Mouse (Mus musculus) limb, embryonic 15.5 days (tissue): ENCODE results near the gene Mzf1. TPM values are rescaled to one million over a fixed set of nuclear protein-coding genes. Genes with fewer than 3 reads are reported as not detected.

Experiments
- ATAC-seq: fragments of 200-750 bp; cut with Nextera tagmentation; 2 replicates; pipeline ENCODE4 v1.8.0; 2017; ENCODE audit warnings: low read depth, moderate TSS enrichment; ENCODE audit not compliant: insufficient number of reproducible peaks, low FRiP score, low TSS enrichment
- H3K27ac ChIP-seq: fragments of 300-500 bp; sonication (generic); 2 replicates; pipeline ENCODE4 v1.5.1; 2015; ENCODE audit warnings: moderate library complexity, mild to moderate bottlenecking, inconsistent platforms
- H3K27me3 ChIP-seq: fragments of 300-500 bp; sonication (generic); 2 replicates; pipeline ENCODE4 v1.6.1; 2015; ENCODE audit warnings: inconsistent platforms
- H3K36me3 ChIP-seq: fragments of 300-500 bp; sonication (generic); 2 replicates; pipeline ENCODE4 v1.6.1; 2015; ENCODE audit warnings: inconsistent platforms
- H3K4me1 ChIP-seq: fragments of 300-500 bp; sonication (generic); 2 replicates; pipeline ENCODE4 v1.6.1; 2015; ENCODE audit warnings: inconsistent platforms
- H3K4me2 ChIP-seq: fragments of 300-500 bp; sonication (generic); 2 replicates; pipeline ENCODE4 v1.6.1; 2015; ENCODE audit warnings: mild to moderate bottlenecking, inconsistent platforms
- H3K4me3 ChIP-seq: fragments of 300-500 bp; sonication (generic); 2 replicates; pipeline ENCODE4 v1.5.1; 2015; ENCODE audit warnings: mild to moderate bottlenecking, inconsistent platforms
- H3K9ac ChIP-seq: fragments of 300-500 bp; sonication (generic); 2 replicates; pipeline ENCODE4 v1.6.1; 2015; ENCODE audit warnings: inconsistent platforms
- H3K9me3 ChIP-seq: fragments of 300-500 bp; sonication (generic); 2 replicates; pipeline ENCODE4 v1.6.1; 2016; ENCODE audit warnings: inconsistent platforms
- WGBS: fragments of 180-500 bp; shearing (Covaris S2); methylation state at CpG from one replicate; pipeline ENCODE4 v1.1.7; 2015; 5-methylcytosine and 5-hydroxymethylcytosine counted together
- polyA plus RNA-seq: library from polyadenylated mRNA; unstranded; fragments of >200 nt; fragmentation: Nextera tagmentation; extraction: Ambion mirVana; gene quantifications from 2 replicates; pipeline ENCODE4 v1.2.1, GENCODE M21; 2015

The Mzf1 gene
- polyA plus RNA-seq, 1 experiment from 2014 or later: 3.7 TPM

DNA sequence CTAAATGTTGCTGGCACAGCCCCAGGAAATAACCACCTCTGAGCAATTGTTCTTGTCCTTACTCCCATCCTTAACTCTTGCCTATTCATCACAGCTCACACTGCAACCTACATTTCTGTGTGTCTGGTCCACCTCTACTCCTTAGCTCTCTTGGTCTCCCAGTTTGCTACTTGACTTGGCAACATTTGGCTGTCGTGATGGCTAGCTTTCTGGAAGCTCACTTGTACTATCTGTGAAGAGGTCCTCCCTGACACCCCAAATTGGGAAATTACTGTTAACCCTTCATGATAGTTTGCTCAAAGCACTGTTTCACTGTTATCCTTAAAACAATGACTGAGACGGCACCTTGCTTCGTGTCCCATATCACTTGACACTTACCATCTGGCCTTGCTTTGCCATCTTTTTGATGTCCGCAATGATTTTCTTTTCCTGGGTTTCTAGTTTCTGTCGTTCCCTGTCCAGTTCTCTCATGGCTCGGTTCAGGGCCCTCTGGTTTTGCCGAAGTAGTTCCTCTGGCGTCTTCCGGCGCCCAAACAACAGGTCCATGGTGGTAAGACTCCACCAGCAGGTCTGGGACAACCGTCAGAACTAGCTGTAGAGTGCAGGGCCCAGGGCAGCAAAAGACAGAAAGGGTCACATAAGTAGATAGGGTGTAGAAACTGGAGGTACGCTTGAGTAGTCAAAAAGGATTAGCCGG, 21.0 kb downstream of the Mzf1 start:
- no peak for ATAC-seq
- Histone ChIP-seq H3K9ac (peak overlapping the region; percentile 69), H3K4me1 (peaks cover 38% of the 10 kb centered on the region), H3K4me2 (peak overlapping the region; percentile 75), H3K27ac (peak overlapping the region; percentile 93), H3K4me3 (peak overlapping the region; percentile 56), H3K36me3 (peaks cover 67% of the 10 kb centered on the region), H3K9me3 (no peaks in the 10 kb centered on the region), H3K27me3 (no peaks in the 10 kb centered on the region)
- WGBS: 46% methylated on average over 13 of the region's 13 CpGs

GRCm38 (mm10) chr7:13032541-13032940, 22.0 kb downstream of the Mzf1 start:
- WGBS: 90% methylated on average over 7 of the region's 7 CpGs
- peaks cover 78% of the 10 kb centered on the region for H3K36me3 ChIP-seq
- H3K9me3 ChIP-seq: no peaks in the 10 kb centered on the region
- H3K27me3 ChIP-seq: no peaks in the 10 kb centered on the region
- H3K9ac ChIP-seq: no peak overlapping the region
- no peak overlapping the region for H3K4me3 ChIP-seq
- no peak overlapping the region for H3K27ac ChIP-seq
- peaks cover 36% of the 10 kb centered on the region for H3K4me1 ChIP-seq
- ATAC-seq: no peak
- no peak overlapping the region for H3K4me2 ChIP-seq

DNA sequence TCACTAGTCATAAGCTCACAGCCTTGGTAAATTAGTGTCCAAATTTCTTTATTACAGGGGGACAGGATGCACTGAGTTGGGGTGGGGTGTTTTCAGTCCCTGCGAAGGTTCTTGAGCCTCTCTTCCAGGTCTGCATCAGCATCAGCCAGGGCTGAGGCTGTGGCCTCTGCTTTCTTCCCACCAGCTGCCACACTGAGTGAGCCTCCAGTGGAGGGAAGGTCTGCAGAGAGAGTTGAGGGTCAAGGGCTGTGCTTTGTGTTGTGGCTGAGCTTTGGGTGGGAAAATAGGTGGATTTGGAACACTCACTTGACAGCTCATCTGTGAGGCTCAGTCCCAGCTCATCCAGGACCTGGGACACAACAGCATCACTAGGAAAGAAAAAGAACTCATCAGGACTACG, 22.6 kb downstream of the Mzf1 start:
- WGBS: 82% methylated on average over 2 of the region's 2 CpGs
- H3K27me3 ChIP-seq: no peaks in the 10 kb centered on the region

GRCm38 (mm10) chr7:13031069-13031468, 23.5 kb downstream of the Mzf1 start:
- Histone ChIP-seq H3K4me1 (peaks cover 37% of the 10 kb centered on the region), H3K9me3 (no peaks in the 10 kb centered on the region), H3K36me3 (peaks cover 87% of the 10 kb centered on the region), H3K9ac (no peak overlapping the region), H3K4me2 (no peak overlapping the region), H3K27me3 (no peaks in the 10 kb centered on the region), H3K4me3 (no peak overlapping the region), H3K27ac (no peak overlapping the region)
- no peak for ATAC-seq
- 67% methylated on average over 5 of the region's 5 CpGs for WGBS

More for the DNA sequence above, 22.6 kb downstream of the Mzf1 start:
- no peaks in the 10 kb centered on the region for H3K9me3 ChIP-seq
- peaks cover 37% of the 10 kb centered on the region for H3K4me1 ChIP-seq
- H3K27ac ChIP-seq: no peak overlapping the region
- H3K9ac ChIP-seq: no peak overlapping the region
- no peak for ATAC-seq
- no peak overlapping the region for H3K4me3 ChIP-seq
- H3K36me3 ChIP-seq: peaks cover 83% of the 10 kb centered on the region
- no peak overlapping the region for H3K4me2 ChIP-seq

DNA sequence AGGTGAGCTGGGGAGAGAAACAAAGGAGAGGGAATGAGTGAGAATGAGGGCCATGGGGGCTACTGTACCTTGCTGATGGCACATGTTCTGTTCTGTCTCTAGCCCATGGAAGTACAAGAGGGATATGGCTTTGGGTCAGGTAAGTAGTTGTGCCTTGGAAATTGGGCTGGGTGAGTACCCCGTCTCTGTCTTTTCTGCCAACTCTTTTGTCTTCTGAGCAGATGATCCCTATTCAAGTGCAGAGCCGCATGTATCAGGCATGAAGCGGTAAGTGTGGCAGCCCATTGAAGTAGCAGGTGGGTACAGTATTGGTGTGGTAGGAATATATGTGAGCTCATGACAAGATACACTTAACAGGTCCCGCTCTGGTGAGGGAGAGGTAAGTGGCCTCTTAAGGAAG, 25.6 kb downstream of the Mzf1 start:
- peaks cover 33% of the 10 kb centered on the region for H3K4me1 ChIP-seq
- no peak overlapping the region for H3K27ac ChIP-seq
- H3K36me3 ChIP-seq: peaks cover 81% of the 10 kb centered on the region
- H3K27me3 ChIP-seq: no peaks in the 10 kb centered on the region
- no peak overlapping the region for H3K9ac ChIP-seq
- H3K4me3 ChIP-seq: no peak overlapping the region
- no peak overlapping the region for H3K4me2 ChIP-seq
- no peak for ATAC-seq
- WGBS: 93% methylated on average over 4 of the region's 4 CpGs
- no peaks in the 10 kb centered on the region for H3K9me3 ChIP-seq

DNA sequence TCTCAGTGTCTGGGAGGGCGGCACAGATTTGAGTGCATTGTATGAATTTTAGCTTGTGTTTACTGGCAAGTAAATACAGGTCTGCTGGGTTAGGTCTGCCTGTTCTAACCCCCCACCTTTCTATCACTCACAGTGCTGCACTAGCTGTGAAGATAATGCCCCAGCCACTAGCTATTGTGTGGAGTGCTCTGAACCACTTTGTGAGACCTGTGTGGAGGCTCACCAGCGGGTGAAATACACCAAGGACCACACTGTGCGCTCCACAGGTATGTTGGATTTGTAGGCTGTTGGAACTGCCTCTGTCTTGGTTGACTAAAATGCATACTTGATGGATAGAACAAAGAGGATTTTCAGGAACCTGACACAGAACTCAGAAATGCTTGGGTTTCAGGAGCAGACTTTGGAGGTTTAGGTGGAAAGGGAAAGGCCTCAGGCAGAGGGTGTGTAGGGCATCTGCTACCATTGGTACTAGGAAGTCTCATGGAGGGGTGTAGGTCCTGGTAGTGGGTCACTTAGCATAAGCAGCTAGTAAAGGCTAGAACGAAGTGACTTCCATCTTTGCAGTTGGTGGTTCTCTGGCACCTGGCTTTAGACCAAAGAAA, 29.0 kb downstream of the Mzf1 start:
- Histone ChIP-seq H3K4me2 (peak overlapping the region; percentile 89), H3K4me1 (peaks cover 29% of the 10 kb centered on the region), H3K9ac (peak overlapping the region; percentile 95), H3K36me3 (peaks cover 52% of the 10 kb centered on the region), H3K27ac (peak overlapping the region; percentile 100; the same call in 1 of the 2 replicates), H3K9me3 (no peaks in the 10 kb centered on the region), H3K4me3 (peak overlapping the region; percentile 97), H3K27me3 (no peaks in the 10 kb centered on the region)
- 28% methylated on average over 4 of the region's 4 CpGs for WGBS
- no peak for ATAC-seq

DNA sequence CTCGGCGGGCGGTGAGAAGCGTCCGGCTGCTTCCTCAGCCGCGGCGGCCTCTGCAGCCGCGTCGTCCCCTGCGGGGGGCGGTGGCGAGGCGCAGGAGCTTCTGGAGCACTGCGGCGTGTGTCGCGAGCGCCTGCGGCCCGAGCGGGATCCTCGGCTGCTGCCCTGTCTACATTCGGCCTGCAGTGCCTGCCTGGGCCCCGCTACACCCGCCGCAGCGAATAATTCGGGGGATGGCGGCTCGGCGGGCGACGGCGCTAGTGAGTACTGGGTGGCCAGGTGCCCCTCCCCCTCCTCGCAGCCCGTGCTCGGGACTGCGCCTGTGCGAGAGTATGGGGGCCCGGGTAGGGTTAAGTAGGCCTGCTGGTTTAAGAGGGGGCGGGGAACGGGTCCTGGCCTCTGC, 29.8 kb downstream of the Mzf1 start:
- WGBS: under 1% methylated on average over 41 of the region's 44 CpGs
- H3K27ac ChIP-seq: peak overlapping the region; percentile 100
- peak overlapping the region; percentile 97 for H3K4me3 ChIP-seq
- H3K4me1 ChIP-seq: peaks cover 29% of the 10 kb centered on the region
- H3K9ac ChIP-seq: peak overlapping the region; percentile 95
- H3K4me2 ChIP-seq: peak overlapping the region; percentile 89
- H3K27me3 ChIP-seq: no peaks in the 10 kb centered on the region
- peak; percentile 56 for ATAC-seq
- H3K9me3 ChIP-seq: no peaks in the 10 kb centered on the region
- peaks cover 44% of the 10 kb centered on the region for H3K36me3 ChIP-seq

- under 1% methylated on average over 90 of the region's 95 CpGs for WGBS
- peaks cover 29% of the 10 kb centered on the region for H3K4me1 ChIP-seq
- ATAC-seq: peak; percentile 91
- H3K36me3 ChIP-seq: peaks cover 37% of the 10 kb centered on the region
- peak overlapping the region; percentile 97 for H3K4me3 ChIP-seq
- H3K4me2 ChIP-seq: peak overlapping the region; percentile 89
- no peaks in the 10 kb centered on the region for H3K9me3 ChIP-seq
- H3K9ac ChIP-seq: peak overlapping the region; percentile 95
- H3K27me3 ChIP-seq: no peaks in the 10 kb centered on the region
- peak overlapping the region; percentile 100 for H3K27ac ChIP-seq
Measured at GRCm38 (mm10) chr7:13023928-13024731, 30.4 kb downstream of the Mzf1 start.

DNA sequence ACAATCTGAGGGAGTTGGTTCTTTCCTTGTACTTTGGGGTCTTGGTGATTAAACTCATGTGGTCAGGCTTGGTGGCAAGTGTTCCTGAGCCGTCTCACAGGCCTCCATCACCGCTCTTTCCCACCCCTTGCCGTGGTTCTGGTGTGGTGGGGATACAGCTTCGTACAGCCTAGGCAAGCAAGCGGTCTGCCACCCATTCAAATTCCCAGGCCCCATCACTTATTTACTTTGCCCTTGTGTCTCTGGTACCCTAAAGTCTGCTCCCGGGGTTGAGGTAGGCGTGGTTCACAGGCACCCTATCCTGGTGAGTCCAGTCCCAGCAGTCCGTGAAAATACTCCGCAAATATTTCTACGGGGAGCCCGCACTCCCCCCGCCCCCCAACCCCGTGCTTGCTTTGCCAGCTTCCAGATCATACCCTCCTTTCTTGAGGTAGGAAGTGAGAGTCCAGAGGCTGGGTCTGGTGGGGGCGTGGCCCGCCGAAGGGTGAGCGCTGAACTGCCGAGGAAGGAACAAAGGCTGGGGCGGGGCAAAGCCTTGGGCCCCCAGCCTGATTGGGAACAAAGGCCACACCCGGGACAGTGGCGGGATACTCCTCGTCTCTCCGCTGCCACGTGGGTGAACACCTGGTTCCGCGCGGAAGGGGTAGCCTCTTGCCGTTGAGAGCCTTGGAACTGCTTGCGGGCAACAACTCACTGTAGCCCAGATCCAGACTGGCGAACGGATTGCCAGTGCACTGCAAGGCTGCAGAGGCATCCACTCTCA, 31.6 kb downstream of the Mzf1 start:
- 3% methylated on average over 31 of the region's 31 CpGs for WGBS
- Histone ChIP-seq H3K4me3 (peak overlapping the region; percentile 97), H3K9me3 (no peaks in the 10 kb centered on the region), H3K4me2 (peak overlapping the region; percentile 89), H3K27ac (peak overlapping the region; percentile 100), H3K36me3 (peaks cover 25% of the 10 kb centered on the region), H3K4me1 (peaks cover 29% of the 10 kb centered on the region), H3K27me3 (no peaks in the 10 kb centered on the region), H3K9ac (peak overlapping the region; percentile 44)
- peak; percentile 63 for ATAC-seq

DNA sequence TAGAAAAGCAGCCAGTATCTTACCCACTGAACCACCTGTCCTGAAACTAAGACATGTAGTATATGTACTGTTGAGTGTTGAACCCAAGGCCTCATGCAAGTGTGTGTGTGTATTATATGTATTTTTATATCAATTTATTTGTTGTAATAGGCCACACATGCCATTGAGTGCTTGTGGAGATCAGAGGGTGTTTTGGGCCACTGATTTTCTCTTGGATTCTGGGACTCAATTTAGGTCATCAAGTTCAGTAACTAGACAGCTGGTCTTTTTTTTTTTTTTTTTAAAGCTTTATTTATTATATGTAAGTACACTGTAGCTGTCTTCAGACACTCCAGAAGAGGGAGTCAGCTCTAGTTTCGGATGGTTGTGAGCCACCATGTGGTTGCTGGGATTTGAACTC, 39.3 kb downstream of the Mzf1 start:
- Histone ChIP-seq H3K4me1 (peaks cover 6% of the 10 kb centered on the region), H3K4me2 (no peak overlapping the region), H3K4me3 (no peak overlapping the region), H3K9me3 (no peaks in the 10 kb centered on the region), H3K27me3 (no peaks in the 10 kb centered on the region), H3K36me3 (no peaks in the 10 kb centered on the region), H3K9ac (no peak overlapping the region), H3K27ac (no peak overlapping the region)
- ATAC-seq: no peak
- 85% methylated on average over 1 of the region's 1 CpGs for WGBS

- H3K4me1 ChIP-seq: peaks cover 7% of the 10 kb centered on the region
- no peaks in the 10 kb centered on the region for H3K36me3 ChIP-seq
- no peak overlapping the region for H3K4me2 ChIP-seq
- H3K9me3 ChIP-seq: no peaks in the 10 kb centered on the region
- ATAC-seq: no peak
- H3K27ac ChIP-seq: no peak overlapping the region
- H3K9ac ChIP-seq: no peak overlapping the region
- 32% methylated on average over 6 of the region's 6 CpGs for WGBS
- H3K27me3 ChIP-seq: no peaks in the 10 kb centered on the region
- no peak overlapping the region for H3K4me3 ChIP-seq
Measured at GRCm38 (mm10) chr7:13014275-13014839, 40.2 kb downstream of the Mzf1 start.
